Mouse (Mus musculus) lung, embryonic 15.5 days (tissue): ENCODE measurements at regions not wholly inside any gene's neighbourhood (a gene's known extent, or its start where the extent isn't known, plus 50 kb on each side); places are given as distances from the start of the nearest gene placed in this dataset.

Experiments
- ATAC-seq: fragments of 200-750 bp; cut with Nextera tagmentation; 2 replicates; pipeline ENCODE4 v1.8.0; 2017; ENCODE audit warnings: moderate number of reproducible peaks, borderline replicate concordance; ENCODE audit not compliant: low FRiP score, low TSS enrichment; ENCODE audit errors: extremely low read depth
- H3K27ac ChIP-seq: fragments of 300-500 bp; sonication (generic); 2 replicates; pipeline ENCODE4 v1.5.1; 2015; ENCODE audit warnings: moderate library complexity, mild to moderate bottlenecking, inconsistent platforms
- H3K27me3 ChIP-seq: fragments of 300-500 bp; sonication (generic); 2 replicates; pipeline ENCODE4 v1.6.1; 2015; ENCODE audit warnings: inconsistent platforms
- H3K36me3 ChIP-seq: fragments of 300-500 bp; sonication (generic); 2 replicates; pipeline ENCODE4 v1.6.1; 2015; ENCODE audit warnings: inconsistent platforms
- H3K4me1 ChIP-seq: fragments of 300-500 bp; sonication (generic); 2 replicates; pipeline ENCODE4 v1.6.1; 2015; ENCODE audit warnings: inconsistent platforms
- H3K4me2 ChIP-seq: fragments of 300-500 bp; sonication (generic); 2 replicates; pipeline ENCODE4 v1.6.1; 2015; ENCODE audit warnings: inconsistent platforms, mild to moderate bottlenecking, moderate library complexity
- H3K4me3 ChIP-seq: fragments of 300-500 bp; sonication (generic); 2 replicates; pipeline ENCODE4 v1.5.1; 2015; ENCODE audit warnings: mild to moderate bottlenecking, inconsistent platforms
- H3K9ac ChIP-seq: fragments of 300-500 bp; sonication (generic); 2 replicates; pipeline ENCODE4 v1.6.1; 2015; ENCODE audit warnings: inconsistent platforms
- H3K9me3 ChIP-seq: fragments of 300-500 bp; sonication (generic); 2 replicates; pipeline ENCODE4 v1.6.1; 2016; ENCODE audit warnings: inconsistent platforms
- WGBS: fragments of 180-500 bp; shearing (Covaris S2); methylation state at CpG from one replicate; pipeline ENCODE4 v1.1.7; 2015; 5-methylcytosine and 5-hydroxymethylcytosine counted together

GRCm38 (mm10) chr6:35601373-35601772, 61.7 kb upstream of the Mtpn start:
- Histone ChIP-seq H3K4me2 (no peak overlapping the region), H3K4me3 (no peak overlapping the region)
- ATAC-seq = no peak

DNA sequence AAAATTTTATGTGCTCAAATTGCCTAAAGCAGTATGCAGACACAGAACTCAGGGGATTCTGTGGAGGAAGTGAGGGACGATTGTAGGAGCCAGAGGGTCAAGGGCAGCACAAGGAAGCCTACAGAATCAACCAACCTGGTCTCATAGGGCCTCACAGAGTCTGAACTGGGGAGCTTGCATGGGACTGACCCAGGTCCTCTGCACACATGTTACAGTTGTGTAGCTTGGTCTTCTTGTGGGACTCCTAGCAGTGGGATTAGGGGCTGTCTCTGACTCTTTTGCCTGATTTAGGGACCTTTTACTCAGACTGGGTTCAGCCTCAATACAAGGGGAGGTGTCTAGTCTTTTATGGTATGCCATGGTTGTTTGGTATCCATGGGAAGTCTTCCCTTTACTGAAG, 60.2 kb upstream of the Mtpn start:
- no peak overlapping the region for H3K4me3 ChIP-seq
- H3K4me2 ChIP-seq = no peak overlapping the region
- no peaks in the 10 kb centered on the region for H3K27me3 ChIP-seq
- no peaks in the 10 kb centered on the region for H3K36me3 ChIP-seq
- 50% methylated on average over 1 of the region's 1 CpGs for WGBS
- H3K27ac ChIP-seq = no peak overlapping the region
- H3K9me3 ChIP-seq = no peaks in the 10 kb centered on the region
- no peak for ATAC-seq
- no peaks in the 10 kb centered on the region for H3K4me1 ChIP-seq
- H3K9ac ChIP-seq = no peak overlapping the region

More at GRCm38 (mm10) chr6:35601373-35601772, 61.7 kb upstream of the Mtpn start:
- no peaks in the 10 kb centered on the region for H3K27me3 ChIP-seq
- H3K36me3 ChIP-seq = no peaks in the 10 kb centered on the region
- H3K27ac ChIP-seq = no peak overlapping the region
- no peaks in the 10 kb centered on the region for H3K4me1 ChIP-seq
- no peak overlapping the region for H3K9ac ChIP-seq
- no peaks in the 10 kb centered on the region for H3K9me3 ChIP-seq
- 61% methylated on average over 1 of the region's 1 CpGs for WGBS

DNA sequence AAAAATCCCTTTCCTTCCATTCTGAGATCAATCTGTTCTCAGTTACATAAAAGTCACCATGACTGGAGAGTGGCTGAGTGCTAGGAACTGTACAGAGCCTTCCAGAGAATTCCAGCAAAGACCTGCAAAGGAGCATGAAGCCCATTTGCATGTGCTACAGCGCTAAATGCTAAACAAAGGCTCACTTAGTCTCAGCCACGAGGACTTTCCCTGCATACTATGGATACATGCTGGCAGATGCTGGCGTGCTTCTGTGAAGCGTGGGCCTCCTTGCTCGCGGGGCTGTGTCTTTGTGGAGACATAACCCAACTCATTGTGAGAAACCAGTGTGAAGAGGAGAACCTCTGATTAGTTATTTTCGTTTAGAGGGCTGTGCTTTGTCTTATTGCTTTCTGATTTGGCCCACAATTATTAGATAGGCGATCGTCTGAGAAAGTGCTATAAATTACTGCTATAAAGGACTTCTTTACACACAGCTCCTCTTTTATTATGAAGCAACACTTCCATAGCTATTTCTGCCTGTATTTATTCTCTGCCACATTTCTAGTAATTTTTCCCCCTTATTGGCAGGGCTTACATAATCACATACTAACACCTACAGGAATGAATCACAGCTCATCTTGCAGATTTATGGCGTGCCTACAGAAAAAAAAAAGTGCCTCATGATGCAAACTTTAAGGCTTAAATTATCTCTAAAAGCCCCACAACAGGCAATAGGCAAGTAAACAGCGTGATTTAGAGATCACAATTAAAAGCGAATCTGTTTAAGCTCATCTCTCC, 58.9 kb upstream of the Mtpn start:
- H3K4me2 ChIP-seq = no peak overlapping the region
- no peak overlapping the region for H3K9ac ChIP-seq
- no peaks in the 10 kb centered on the region for H3K4me1 ChIP-seq
- WGBS = 55% methylated on average over 12 of the region's 12 CpGs
- H3K27ac ChIP-seq = no peak overlapping the region
- no peaks in the 10 kb centered on the region for H3K36me3 ChIP-seq
- no peak overlapping the region for H3K4me3 ChIP-seq
- no peaks in the 10 kb centered on the region for H3K27me3 ChIP-seq
- no peaks in the 10 kb centered on the region for H3K9me3 ChIP-seq
- ATAC-seq = no peak

DNA sequence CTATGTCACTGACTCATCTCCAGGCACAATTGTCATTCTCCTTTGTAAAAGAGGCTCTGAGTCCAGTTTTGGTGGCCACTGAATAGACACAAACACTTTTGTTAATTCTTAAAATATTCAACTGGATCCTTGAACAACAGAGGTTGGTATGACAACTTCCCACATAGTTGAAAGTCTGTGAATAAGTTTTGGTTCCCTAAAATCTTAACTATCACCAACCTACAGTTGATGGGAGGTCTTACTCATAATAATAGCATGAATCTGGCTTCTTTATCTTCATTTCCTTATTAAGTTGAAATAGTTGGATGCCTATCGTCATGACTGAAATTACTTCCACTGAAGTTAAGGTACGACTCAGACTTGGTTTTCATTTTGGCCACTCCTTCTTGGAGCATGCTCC, 55.3 kb upstream of the Mtpn start:
- Histone ChIP-seq H3K4me3 (no peak overlapping the region), H3K9me3 (no peaks in the 10 kb centered on the region), H3K4me2 (no peak overlapping the region), H3K27ac (no peak overlapping the region), H3K4me1 (no peaks in the 10 kb centered on the region), H3K9ac (no peak overlapping the region), H3K36me3 (no peaks in the 10 kb centered on the region), H3K27me3 (no peaks in the 10 kb centered on the region)
- ATAC-seq = no peak
- 73% methylated on average over 2 of the region's 2 CpGs for WGBS

DNA sequence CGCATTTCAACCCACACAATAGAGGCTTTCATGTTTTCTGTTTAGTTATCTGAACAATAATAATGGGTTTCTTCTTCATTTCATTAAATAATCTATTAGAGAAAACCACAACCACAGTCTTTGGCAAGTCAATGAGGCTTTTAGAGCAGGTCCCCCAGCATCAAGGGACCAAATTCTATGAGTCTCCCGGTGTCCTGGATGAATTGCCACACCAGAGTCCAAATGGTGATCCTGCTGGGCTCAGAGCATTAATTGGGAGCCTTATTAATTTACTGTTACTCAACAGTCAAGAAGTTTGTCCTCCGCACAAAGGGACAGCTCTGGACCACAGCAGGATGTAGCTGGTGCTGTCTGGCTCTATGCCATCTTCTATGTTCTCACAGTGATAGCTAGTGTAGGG, 52.5 kb upstream of the Mtpn start:
- no peaks in the 10 kb centered on the region for H3K36me3 ChIP-seq
- no peaks in the 10 kb centered on the region for H3K27me3 ChIP-seq
- H3K4me1 ChIP-seq = no peaks in the 10 kb centered on the region
- no peaks in the 10 kb centered on the region for H3K9me3 ChIP-seq
- H3K27ac ChIP-seq = no peak overlapping the region
- no peak for ATAC-seq
- no peak overlapping the region for H3K4me3 ChIP-seq
- no peak overlapping the region for H3K4me2 ChIP-seq
- H3K9ac ChIP-seq = no peak overlapping the region
- WGBS = 77% methylated on average over 3 of the region's 3 CpGs
